Mouse (Mus musculus): ENCODE measurements at regions not wholly inside any gene's neighbourhood (a gene's known extent, or its start where the extent isn't known, plus 50 kb on each side); places are given as distances from the start of the nearest gene placed in this dataset.

DNA sequence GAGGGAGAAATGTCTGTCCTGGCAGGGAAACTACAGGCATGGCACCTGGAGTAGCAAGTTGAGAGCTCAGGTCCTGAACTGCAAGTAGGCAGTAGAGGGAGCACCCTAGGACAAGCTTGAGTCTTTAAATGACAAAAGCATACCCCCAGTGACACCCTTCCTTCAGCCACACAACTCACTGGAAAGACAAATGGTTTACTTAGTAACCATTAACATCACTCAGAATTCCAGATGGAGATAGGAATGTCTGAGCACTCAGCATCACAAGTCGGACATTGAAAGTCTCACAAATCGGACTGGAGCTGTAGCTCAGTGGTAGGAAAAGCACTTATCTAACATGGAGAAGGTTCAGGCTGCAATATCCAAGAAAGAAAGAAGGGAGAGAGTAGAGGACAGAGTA lies 106.7 kb downstream of the Srek1 start:
- TF ChIP-seq CTCF (IDR thresholded peaks at IDR 0.05; ENCODE audit: borderline replicate concordance, insufficient read depth, low read length) (no peak), POLR2A (IDR thresholded peaks at IDR 0.05; ENCODE audit: low read depth, low read length) (no peak)

Measured in embryonic fibroblast, embryonic 13.5 days (primary cell).